Mouse (Mus musculus): ENCODE results near the gene Col24a1.

Gene Col24a1

DNA sequence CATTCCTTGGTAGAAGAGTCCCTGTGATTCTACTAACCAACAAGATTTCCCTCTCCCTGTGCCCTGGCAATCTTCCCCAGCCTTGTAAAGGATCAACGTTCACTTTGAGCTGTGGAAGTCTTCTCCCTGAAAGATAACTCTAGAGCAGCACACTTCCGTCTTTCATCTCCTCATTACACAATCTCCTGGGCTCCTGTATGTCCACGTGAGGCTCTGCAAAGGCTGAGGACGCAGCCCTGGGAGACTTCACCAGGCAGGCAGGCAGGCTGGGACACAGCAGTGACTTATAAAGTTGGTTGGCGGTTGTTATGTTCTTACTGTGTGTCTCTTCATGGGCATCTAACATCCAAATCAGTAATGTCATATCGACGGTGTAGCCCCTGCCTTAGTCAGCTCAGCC, 170.1 kb downstream of the Col24a1 start:
- no peak for DNase-seq (ENCODE audit: low spot score)

DNA sequence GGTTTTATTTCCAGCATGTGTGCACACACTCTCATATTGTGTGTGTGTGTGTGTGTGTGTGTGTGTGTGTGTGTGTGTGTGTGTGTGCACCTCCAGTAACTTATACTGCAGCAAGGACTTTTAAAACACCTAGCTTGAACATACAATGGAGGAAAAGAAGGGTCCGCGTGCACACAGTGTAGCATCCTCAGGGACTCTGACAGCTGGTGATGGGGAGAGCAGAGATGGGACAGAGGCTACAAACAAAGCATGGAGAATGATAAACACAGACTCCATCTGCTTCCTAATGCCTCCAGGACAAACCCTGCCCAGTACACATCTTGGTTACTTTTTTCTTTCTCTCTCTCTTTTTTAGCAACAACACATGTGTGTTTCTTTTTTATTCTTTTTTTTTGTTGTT, 171.5 kb downstream of the Col24a1 start:
- no peak for DNase-seq (ENCODE audit: low spot score)

DNA sequence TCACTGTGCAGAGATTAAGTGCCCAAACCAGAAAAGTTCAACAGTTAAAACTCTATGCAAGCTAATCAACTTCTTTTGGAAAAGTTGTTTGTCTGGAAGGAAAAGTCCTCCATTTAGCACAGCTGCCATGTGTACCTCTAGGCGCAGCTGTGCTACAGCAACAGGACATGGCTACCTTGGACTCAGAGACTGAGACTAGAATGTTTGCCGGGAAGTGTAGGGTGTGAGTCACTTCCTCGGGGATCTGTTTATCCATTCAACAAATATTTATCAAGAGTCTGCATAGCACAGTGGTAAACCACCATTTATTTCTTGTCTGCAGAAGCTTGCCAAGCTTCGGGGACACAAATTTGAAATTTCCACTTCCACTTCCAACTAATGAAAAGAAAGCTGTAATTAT, 178.8 kb downstream of the Col24a1 start:
- no peak for DNase-seq (ENCODE audit: low spot score)

DNA sequence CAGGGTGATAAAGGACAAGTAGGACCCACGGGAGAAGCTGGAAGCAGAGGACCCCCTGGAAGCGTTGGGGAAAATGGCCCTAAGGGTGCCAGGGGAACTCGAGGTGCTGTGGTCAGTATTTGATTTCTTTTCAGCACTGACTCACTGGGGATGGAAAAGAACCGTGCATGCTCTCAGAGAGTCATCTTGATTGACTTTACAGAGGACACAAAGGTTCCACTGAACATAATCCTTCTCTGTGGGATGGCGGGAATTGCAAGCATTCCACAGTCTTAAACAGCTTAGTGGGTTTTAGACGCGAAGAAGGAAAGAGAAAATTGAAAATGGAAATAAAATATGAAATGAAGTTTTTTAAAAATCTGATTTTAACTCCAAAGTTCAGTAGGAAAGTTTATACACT, 181.9 kb downstream of the Col24a1 start:
- no peak for DNase-seq (ENCODE audit: low spot score)

DNA sequence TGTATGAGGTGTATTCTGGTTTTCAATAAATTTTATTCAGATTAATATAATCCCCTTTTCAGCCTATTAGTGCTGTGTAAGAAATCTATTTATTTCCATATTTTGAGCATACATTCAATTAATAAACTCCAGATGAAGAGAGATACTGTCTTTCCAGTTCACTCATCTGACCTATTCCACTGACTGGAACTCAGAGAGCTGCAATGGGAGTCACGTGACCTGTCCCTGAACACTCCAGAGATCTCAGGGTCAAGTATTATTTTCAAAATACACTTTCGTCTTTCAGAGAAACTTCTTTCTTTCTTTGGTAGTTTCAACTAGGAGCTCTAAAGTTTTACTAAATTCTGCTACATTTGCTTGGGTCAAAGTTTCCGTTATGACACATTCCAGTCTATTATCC, 184.4 kb downstream of the Col24a1 start:
- no peak for DNase-seq (ENCODE audit: low spot score)

DNA sequence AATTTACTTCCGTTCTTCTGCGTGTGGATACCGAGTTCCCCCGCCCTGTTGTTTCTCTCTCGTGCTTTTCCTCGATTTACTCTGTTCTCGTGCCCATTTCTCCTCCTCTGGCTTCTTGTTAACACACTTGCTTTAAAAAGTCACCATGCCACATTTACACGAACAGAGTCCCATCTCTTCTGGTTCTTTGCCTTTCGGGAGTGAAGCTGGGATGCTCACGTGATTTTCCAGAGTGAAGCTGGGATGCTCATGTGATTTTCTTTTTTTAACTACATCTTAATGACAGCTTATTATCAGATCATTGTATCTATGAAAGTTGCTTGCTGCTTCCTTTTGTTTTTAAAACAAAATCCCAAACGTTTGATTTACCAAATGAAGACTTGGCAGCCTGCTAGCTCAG, 184.8 kb downstream of the Col24a1 start:
- no peak for DNase-seq (ENCODE audit: low spot score)

DNA sequence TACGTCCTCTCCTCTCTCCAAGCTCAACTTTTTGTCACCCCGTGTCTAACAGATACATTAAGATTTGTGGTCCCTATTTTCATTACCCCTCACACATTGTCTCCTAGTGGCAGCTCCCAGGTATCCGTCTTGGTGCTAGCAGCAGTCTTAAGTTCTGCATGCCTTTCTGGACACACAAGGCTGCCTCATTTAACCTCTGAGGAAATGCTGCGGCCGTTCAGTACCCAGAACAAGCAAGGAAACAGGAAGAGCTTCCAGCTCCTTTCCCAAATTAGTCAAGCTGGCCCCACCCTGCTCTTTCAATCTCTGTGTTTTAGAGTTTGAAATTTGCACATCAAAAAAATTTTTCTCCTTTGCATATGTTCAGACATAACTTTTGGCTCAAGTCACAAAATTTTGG, 186.2 kb downstream of the Col24a1 start:
- DNase-seq (ENCODE audit: low spot score) = no peak

DNA sequence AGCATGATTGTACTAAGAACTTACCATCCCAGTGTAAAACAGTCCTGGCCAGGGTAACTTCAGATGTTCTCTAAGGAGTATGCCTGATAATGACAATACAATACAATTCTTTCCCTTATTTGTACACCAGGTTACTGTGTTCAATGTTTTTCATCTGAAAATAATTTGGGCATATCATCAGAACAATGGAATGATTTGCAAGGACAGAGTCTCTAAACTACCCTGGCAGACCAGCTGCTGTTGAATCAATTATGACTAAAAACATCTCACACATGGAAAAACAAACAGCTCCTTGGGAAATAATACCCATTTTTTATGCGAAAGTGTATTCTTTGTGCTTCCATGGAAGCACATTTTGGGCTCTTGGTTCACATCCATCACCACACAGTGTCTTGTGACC, 198.0 kb downstream of the Col24a1 start:
- DNase-seq (ENCODE audit: low spot score) = no peak

DNA sequence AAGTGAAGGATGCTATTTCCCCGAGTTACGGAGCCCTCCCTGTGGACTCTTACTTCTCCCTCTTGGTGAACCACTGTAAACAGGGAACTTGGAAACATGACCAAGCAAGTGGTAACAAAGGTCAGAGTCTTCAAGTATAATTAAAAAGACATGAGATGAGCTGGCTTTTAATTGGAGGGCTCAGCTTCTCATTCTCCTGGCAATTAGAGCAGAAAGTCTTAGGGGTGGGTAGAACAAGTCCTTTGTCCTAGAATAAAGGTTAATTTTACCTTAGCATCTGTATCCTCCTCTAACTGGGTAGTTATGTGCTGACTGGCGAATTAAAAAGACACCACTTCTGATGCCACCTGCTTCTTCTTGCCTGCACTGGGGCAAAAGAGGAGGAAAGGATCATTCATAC, 199.1 kb downstream of the Col24a1 start:
- no peak for DNase-seq (ENCODE audit: low spot score)

DNA sequence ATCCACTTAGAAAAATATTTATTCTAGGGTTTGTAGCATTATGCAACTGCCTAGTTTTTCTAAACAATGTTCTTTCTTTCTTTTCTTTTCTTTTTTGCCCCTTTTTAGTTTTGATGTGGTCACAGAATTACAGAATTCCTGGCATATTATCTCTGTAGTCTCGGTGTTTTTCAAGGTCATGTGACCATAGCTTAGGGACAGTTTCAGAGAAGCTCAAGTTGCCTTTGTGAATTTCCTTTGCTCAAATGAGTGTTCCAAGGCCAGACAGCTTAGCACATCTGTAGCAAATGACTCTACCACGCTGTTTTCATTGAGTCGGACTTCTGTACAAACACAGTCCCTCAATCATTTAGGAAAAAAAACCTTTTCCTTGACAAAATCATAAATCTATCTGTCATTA, 205.9 kb downstream of the Col24a1 start:
- DNase-seq (ENCODE audit: low spot score) = no peak

DNA sequence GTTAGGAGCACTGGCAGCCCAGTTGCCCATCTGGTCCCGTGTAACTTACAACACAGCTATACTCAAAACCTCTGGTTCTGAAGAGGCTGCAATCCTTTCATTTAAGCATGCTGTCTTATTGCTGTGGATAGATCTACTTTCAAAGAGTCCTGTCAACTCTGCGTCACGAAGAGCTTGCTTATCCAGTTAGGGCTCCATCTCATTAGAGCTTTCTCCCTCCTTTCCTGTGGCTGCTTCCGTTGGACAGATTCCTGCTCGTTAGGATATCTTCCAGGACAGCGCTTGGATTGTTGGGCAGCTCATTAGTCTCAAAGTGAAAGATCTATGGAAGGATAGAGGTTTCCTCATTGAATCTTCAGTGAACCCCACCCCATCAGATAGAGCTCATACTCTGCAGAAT, 206.6 kb downstream of the Col24a1 start:
- DNase-seq (ENCODE audit: low spot score) = no peak

DNA sequence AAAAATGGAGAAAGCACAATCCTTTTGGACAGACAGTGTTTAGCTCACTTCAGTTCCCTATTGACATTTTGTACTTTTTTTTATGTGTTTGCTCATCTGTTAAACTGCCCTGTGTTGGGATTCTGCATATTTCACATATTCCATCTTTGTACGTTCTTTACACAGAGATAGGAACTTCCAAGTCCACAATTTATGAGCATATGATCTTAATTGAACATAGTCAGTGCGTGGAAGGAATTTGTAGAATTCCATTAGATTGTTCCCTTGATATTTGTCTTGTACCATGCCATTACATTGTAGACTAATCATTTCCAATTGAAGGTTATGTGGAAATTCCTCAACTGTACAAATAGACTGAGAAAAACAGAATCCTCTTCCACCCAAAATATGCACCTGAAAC, 212.6 kb downstream of the Col24a1 start:
- DNase-seq (ENCODE audit: low spot score) = no peak

DNA sequence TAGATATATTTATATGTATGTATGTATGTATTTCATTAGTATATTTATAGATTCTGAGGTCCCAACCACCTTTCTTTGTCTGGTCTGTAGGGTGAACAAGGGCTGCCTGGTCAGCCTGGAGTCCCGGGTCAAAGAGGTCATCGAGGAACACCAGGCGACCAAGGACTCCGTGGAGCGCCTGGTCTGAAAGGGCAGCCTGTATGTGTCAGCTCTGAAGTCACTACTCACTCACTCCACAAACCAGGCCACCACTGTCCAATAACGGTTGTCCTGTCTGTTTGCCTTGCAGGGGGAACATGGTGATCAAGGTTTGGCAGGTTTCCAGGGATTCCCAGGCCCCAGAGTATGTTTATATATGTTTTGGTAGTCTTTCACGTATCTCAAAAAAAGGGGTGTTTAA, 216.3 kb downstream of the Col24a1 start:
- no peak for DNase-seq (ENCODE audit: low spot score)

DNA sequence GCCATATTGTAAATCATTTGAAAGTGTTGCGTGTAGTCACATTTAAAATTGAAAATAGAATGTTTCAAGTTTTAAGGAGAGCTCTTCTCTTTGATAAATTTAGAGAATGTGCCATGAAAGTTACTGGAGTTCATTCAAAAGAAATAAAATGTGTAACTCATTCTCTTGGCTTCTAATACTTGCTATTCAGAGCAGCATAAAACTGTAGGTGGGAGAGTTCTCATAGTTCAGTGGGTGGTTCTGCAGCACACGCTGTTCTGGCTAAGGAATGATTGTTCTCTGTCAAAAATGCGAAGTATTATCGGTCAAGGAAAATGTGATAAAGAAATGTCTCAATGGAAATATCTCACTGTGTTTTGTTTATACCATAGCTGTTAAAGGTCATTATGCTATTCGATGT, 221.9 kb downstream of the Col24a1 start:
- no peak for DNase-seq (ENCODE audit: low spot score)

DNA sequence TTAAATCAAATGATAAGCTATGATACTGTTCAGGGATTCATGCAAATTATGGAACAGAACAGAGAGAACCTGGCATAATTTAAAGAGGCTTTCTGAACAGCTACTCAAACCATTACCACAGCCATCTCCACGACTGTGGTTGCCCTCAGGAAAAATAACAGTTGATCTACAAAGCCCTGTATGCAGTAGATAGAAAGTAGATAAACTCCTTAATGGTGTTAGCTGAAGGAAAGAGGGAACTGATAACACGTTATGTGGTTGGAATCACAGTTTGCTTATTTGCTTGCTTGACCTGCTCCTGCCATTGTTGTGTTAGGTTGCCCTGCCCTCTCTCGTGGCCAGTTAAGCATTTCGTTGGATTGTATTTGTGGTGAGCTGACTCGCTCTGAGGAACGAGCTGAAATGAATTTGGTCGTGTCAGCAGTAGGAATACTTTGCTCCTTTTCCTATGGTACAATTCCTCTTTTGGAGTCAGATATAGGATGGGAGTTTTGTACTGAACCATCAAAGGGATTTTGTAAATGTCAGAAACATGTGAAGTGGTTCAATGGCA, 229.3 kb downstream of the Col24a1 start:
- DNase-seq (ENCODE audit: low spot score) = no peak

DNA sequence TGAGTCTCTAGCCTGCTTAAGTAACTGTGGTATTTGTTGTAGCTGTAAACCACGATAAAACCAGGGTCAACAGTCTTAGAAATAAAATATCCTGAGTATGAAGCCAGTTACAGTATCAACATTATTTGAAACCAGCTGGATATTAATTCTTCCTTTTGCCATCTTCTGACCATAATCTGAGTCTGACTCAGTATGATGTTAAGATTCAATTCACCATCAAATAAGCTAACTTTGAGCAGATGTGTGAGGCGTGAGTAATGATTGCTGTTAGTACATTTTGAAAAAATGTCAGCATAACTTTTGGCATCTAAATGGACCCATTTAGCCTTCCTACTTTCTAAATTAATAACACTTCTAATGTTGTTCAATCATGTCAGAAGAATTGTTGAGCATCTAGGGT, 230.0 kb downstream of the Col24a1 start:
- no peak for DNase-seq (ENCODE audit: low spot score)

DNA sequence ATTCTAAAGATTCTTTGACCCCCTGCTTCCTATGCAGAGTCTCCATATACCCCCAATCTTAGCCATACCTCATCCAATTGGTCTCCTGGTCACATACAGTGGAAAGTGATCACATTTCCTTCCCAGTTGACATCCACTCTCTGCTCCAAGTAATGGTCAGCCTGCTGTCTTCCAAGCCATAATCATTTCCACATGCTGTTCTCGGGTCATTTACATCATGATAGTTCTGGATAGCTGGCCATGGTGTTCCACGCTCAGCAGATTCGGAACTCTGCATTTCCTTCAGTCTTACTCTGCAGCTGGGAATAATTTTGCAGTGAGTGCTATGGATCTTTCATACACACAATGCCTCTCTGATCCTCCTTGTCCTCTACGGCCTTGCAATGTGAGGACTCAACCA, 233.0 kb downstream of the Col24a1 start:
- no peak for DNase-seq (ENCODE audit: low spot score)

DNA sequence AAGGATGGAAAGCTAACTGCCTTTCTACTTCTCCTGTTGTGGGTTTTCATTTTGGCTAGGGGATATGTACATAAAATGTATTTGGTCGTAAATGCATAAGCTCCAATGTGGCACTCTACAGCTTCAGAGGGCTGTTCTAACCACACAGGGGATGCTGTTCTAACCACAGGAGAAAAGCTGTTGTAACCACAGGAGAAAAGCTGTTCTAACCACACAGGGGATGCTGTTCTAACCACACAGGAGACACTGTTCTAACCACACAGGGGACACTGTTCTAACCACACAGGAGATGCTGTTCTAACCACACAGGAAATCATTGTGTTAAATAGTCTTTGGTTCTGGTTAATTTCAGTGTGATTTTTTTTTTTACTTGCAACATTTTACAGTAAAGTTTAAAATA, 245.6 kb downstream of the Col24a1 start:
- DNase-seq (ENCODE audit: low spot score) = no peak

DNA sequence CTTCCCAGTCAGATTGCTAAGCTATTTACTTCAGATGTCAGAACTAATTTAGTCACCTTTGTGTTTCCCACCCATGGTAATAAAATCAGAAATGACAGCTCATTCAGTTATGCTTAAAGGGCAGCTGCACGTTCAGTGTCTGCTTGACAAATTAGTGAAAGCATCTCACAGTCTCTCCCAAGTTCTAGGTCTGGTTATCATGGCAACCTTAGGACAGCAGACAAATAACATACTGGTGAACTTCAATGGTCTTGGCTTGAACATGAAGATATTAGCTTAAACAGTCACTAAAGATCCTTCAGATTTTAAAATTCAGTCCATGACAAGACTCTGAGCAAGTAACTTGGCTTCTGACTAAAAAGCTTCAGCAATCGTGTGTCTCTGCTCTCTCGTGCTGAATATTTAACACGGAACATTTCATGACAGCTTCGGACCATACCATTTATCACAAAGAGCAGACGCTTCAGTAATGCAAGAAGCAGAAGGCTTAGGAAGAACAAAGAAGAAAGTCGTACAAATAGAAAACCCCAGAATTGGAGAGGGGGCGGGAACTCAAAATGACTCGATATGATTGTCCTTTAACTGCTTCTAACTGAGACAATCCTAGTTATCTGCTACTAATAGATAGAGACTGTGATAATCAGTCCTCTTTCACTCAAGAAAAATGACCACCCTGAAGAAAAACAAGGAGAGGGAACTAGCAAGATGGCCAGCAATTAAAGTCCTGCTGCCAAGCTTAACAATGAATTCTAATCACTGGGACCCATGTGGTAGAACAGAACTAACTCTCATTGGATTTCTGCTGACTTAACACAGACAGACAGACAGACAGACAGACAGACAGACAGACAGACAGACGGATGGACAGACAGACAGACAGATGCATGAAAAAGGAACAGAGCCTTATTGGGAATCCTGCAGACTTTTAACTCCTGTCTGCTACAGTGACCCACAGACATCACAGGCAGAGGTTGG, 256.5 kb downstream of the Col24a1 start:
- no peak for DNase-seq (ENCODE audit: low spot score)

DNA sequence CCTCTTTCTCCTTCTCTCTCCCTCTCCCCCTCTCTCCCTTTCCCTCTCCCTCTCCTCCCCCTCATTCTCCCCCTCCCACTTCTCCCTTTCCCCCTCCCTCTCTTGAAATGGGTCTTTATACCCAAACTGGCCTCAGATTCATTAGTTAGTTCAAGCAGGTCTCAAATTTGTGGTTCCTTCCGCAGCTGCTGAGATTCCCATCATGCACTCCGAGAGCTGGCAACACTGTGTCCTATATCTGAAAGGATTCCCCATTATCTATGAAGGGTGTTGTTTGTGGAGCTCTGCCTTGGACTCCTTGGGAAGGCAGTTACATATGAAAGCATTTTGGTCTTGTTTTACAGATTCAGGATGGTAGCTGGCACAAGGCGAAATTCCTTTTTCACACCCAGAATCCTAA, 257.9 kb downstream of the Col24a1 start:
- DNase-seq (ENCODE audit: low spot score) = no peak

DNA sequence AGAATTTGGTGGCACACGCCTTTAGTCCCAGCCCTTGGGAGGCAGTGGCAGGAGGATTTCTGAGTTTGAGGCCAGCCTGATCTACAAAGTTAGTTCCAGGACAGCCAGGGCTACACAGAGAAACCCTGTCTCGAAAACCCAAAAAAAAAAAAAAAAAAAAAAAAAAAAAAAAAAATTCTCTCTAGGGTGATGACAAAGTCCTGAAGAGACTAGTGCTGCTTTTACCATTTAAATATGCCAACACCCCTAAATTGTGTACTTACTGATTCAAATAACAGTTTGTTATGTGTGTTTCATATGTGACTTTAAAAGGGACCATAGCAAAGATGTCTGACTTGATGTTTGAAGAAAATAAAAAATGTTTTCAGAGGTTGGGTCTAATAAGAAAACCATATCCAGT, 262.1 kb downstream of the Col24a1 start:
- no peak for DNase-seq (ENCODE audit: low spot score)

DNA sequence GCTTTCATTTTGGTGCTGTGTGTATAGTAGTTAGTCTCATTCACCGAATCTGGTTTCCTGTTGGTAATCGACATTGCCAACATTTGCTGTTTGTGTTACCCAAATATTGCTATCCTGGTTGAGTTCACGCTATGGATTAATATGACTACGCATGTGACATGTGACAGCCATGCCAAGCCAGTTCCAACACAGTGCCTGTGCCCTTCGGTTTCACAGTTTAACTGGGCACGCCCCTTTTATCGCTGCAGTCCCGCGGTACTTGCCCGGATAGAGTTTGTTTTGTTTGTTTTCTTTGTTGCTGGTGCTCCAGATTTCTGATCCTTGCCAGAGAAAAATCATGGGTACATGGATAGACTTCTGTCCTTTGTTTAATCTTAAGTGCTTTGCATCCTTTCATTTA, 263.9 kb downstream of the Col24a1 start:
- no peak for DNase-seq (ENCODE audit: low spot score)

DNA sequence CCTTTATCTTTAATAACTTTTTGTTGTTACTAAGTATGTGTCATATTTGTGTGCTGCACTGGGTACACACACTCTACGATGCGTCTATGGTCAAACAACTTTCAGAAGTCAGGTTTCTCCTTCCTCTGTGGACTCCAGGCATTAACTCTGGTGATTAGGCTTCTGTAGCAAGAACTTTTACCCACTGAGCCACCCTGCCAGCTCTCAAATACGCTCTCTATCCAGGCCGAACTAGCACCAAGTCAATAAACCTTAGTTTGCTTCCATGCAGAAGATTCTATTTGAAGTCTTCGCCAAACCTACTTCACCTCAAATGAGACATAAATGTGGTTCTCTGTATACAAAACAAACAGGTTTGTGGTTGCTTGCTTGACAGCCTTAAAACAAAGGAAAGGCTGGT, 267.4 kb downstream of the Col24a1 start:
- no peak for DNase-seq (ENCODE audit: low spot score)

DNA sequence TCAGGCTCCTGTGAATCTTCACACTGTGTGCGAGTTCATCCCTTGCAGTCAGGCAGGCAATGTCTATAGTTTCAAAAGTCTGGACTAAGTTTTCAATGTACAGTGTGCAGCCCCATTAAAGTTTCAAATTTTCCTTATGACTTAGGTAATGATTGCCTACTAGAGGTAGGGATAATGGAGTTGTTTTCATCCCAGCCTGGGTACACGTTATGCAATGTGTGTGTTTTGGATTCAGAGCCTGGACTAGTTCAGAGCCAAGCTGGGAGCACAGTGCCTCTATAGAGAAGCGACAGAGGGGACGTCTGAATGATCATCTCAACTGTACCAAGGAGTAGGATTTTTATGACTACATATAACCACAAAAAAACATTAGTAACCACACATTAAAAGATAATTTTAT, 267.8 kb downstream of the Col24a1 start:
- DNase-seq (ENCODE audit: low spot score) = no peak

Data from urinary bladder, postnatal 14 days (tissue).